Mouse (Mus musculus): ENCODE data around the gene Rbm25.

Gene Rbm25

DNA sequence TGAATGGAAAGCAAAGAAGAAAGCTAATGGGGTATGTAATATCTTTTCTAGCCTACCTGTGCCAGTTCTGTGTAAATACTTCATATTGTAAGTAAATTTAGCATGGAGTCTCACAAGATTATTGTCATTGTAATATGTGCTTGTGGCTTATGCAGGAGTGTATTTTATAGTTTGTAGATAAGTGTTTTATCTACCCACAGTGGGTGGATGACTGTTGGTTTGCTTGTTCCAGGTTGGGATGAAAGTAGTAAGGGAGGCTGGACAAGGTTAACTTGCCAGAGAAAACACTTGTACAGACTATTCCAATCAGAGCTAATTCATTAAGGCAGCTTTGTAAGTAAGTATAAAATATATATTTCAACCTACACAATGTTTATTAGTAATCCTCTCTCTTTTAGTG lies 20.4 kb downstream of the Rbm25 start:
- DNase-seq: no peak

DNA sequence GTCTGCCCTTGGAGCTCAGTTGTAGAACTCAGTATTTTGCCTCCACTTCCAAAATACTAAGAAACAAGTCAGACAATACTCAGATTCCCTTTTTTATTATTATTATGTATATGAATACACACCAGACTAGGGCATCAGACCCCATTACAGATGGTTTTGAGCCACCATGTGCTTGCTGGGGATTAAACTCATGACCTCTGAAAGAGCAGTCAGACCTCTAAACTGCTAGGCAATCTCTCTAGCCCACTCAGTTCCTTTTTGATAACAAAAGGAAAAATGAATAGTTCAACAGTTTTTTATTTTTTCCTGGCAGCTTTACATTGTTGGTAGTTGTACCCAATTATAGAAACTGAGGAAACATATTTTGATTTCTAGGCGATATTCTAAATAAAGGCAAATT lies 54.4 kb downstream of the Rbm25 start:
- DNase-seq: no peak

DNA sequence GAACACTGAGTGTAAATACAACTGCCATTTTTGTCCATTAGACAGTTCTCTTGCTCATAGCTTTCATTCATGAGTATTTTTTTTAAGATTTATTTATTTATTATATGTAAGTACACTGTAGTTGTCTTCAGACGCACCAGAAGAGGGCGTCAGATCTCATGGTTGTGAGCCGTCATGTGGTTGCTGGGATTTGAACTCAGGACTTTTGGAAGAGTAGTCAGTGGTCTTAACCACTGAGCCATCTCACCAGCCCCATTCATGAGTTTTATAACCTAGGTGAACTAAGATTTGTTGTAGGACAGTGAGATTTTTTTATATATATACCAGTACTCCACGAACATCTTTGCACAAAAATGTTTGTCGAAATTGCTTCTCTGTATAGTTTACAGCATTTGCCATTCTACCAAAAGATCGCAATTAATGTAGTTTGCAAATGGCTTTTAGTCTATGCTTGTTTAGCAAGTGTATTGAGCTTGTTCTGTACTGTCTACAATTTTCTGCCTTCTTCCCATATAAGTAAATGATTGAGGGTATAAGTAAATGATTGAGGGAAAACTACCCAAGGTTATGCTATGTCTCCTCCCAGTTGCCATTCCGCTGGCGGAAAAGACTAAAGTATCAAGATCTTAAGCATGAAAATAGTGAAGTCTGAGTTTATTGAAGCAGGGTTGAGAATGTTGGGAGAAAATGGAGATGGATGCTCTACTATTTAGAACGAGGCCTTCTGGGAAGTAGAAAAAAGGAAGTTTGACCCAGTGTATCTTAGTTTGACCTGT lies 55.7 kb downstream of the Rbm25 start:
- no peak for DNase-seq

DNA sequence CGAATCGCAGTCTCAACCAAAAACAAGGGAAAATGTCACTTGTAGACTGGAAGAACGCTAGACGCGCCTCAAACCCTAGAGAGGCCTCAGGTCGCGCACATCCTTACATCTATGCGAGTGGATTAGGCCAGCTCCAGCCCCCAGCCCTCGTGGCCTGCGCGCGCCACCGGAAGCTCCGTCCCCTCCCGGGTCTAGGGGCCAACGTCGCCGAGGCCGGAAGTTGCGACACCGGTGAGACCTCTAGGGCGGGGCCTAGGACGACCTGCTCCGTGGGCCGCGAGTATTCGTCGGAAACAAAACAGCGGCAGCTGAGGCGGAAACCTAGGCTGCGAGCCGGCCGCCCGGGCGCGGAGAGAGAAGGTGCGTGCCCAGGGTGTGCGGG lies 56.9 kb downstream of the Rbm25 start, which contains the start of gene Psen1:
Gene Psen1, plus strand, starts transcription at position 219 of the 382 bp plus-strand sequence.
- DNase-seq: peak; percentile 95

DNA sequence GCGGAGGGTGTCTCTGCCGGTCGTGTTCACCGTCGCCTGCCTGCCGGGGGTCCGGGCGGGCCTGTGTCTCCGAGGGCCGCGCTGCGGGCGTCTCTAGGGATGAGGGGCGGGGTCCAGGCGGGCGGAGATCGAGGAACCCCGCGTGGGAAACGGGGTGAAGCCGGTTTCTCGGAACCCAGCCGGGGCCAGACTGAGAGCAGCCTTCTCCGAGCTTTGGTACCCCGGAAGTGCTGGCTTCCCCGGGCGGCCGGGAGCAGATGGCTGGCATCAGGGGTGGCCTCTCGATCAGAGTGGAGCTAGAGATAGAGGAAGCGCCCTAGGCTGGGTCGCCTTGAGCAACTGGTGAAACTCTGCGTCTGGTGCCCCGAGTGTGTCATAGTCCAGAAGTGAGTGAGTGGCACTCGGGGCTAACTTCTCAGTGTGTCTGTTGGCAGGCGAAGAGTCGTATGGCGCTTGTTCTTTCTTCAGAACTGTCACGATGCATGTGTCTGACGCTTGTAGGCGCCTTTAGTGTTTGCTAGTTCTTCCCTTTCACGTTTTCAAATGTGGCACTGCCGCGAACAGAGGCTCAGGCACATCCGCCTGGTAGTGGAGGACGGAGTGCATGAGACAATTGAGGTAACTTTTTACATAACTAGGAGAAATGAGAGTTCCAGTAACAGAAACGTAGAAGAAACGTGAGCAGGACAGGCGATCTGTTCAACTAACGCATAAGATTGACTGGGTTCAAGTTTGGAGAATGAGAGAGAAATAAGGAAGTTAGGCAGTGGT lies 57.5 kb downstream of the Rbm25 start:
- DNase-seq: no peak

DNA sequence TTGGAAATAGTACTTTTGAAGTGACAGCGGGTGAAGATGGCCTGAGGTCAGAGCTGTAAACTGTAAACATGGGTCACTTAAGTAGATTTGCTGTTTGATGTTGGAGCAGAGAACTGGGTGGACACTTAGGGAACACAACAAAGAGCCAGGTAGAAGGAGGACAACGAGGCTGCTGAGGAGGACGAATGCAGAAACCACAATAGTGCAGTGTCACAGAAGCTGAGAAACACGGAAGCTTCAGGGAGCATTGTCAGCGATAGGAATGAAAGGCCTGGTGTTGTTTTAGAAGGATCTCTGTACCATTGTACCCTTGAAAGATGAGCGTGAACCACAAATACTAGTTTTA lies 58.0 kb downstream of the Rbm25 start:
- no peak for DNase-seq

DNA sequence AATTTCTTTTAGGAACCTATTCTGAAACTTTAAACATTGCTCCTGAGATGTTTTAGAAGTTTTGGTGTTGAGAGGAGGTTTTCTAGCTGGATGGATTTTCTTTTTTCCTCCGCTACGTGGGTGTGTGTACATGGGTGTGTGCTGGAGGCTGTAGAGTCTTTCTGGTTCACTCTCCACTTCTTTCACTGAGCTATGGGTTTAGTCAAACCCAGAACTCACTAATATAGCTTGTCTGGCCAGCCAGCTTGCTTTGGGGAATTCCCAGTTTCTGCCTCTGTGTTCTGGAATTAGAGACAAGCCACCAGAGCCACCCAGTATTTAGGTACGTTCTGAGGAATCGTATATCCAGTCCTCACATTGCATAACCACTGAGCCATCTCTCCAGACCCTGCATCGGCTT lies 63.0 kb downstream of the Rbm25 start:
- DNase-seq: no peak

DNA sequence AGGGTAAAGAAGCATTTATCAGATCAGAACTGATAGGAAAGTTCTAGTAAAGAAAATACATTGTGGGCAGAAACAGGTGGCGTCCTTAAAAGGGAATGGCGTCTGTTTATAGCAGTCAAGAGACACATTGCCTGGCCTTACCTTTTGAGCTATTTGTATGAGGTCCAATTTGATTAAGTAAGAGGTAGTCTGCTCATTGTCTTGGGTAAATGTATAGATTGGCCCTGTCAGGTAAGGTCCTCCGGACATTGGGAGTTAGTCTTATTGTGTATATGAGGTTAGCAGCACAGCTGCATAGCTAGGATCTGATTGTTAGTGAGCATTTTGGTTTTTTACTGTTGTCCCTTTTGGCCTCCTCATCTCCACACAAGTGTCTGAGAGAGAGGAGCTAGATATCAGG lies 63.6 kb downstream of the Rbm25 start:
- no peak for DNase-seq

DNA sequence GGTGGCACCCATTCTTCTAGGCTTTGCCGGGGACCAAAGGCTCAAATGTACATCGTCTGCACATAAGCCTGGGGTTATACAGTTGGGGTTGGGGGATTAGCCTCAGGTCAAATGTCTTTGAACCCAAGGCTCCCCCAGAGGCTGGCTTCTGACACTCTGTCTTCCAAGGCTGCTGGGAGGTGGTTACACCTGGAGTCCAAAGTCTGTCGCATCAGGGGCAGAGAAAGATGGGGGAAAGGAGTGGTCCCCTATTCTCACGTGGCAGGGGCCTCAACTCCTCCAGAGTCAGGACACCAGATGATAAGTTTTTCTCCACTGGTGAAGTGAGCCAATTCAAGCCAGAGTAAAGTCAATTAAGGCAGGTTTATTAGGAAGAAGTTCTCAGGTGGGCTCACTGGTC lies 67.6 kb downstream of the Rbm25 start:
- no peak for DNase-seq

DNA sequence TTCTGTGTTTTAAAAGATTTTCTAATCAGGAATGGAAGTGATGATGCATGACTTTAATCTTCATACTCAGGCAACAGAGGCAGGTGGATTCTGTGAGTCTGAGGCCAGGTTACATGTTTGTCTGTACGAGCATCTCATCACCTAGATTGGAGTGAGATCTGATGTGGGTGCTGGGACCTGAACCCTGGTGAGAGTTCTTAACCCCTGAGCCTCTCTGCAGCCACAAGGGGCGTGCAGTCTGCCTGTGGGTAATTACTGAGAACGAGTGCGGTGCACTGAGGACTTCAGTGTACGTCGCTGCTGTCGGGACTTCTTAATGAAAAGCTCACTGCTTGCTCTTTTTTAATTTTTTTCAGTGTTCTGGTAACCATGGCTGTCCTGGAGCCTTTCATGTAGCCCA lies 70.6 kb downstream of the Rbm25 start:
- DNase-seq: no peak

DNA sequence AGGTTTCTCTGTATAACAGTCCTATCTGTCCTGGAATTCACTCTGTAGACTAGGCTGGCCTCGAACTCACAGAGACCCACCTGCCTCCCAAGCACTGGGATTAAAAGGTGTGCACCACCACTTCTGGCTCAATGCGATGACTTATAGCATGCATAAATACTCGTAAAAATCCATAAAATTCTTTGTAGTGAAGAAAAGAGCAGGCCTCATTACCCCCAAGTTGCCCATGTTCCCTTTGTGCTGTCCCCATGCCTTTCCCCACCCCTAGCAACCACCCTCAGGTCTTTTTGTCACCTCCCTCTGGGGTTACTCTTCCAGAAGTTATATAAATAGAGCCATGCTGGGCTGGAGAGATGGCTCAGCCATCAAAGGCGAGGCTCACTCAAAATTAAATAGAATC lies 71.8 kb downstream of the Rbm25 start:
- DNase-seq: no peak

DNA sequence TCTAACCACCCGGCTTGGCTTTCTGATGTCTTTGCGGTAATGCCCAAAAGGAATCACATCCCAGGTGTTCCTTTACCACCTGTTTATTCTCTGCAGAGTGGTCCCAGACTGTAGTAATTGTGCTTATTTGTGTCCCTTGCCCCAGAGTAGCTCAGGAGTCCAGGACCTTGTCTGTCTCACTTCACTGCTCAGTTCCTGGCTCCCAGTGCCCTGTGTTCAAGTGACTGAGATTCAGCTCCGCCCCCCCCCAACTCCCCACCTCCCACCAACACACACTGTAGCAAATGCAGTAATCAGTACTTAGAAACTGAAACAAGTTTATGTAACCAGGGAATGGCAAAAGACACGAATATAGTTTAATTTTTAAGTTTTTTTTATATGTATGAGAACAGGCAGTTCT lies 75.9 kb downstream of the Rbm25 start:
- DNase-seq: no peak

DNA sequence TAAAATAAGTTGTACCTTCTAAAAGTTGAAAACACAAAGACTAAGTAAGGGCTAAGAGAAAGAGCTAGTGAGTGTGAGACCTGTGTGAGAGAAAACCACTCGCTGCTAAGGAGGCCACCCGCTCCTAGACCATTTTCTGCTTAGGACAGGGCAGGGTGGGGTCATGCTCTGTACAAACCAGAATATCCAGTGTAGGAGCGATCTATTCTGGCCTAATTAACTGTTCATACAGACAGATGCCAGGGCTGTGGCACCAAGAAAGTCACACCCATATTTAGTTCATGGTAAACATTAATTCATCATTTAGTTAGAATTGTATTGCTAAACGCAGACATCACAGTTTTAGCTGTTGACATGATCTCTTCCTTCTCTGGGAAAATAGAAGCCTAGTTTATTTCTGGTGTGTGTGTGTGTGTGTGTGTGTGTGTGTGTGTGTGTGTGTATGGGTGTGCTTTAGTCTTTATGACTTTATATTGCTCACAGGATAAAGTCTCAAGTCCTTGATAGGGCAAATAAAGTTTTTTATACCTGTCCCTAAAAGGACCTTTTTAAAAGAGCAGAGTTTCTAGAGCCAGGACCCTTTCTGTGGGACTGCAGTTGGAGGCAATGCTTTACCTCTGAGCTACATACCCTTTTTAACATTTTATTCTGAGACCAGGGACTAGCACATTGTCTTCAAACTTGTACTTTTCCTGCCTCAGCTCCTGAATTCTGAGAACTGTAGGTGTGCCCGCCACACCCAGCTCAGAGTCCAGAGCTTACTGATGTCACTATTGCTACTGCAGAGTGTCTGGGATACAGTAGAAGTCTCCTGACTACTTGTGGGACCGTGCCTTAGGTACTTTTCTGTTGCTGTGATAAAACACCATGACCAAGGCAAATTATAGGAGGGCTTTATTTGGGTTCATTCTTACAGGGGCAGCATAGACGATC lies 77.4 kb downstream of the Rbm25 start:
- no peak for DNase-seq

DNA sequence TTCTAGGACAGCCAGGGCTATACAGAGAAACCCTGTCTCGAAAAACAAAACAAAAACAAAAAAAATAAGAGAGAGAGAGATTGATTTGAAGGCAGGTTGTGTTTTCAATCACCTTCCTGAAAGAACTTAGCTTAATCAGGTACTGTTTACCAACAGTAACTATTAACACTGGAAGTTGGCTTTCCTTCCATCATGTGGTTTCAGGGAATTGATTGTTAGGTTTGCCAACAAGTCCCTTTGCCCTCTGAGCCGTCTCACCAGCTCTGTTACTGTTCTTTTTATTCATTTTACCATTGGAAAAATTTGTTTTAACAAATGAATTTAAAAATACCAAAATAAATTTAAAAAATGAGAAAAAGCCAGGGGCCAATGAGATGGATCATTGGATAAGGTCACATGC lies 78.9 kb downstream of the Rbm25 start:
- DNase-seq: no peak

DNA sequence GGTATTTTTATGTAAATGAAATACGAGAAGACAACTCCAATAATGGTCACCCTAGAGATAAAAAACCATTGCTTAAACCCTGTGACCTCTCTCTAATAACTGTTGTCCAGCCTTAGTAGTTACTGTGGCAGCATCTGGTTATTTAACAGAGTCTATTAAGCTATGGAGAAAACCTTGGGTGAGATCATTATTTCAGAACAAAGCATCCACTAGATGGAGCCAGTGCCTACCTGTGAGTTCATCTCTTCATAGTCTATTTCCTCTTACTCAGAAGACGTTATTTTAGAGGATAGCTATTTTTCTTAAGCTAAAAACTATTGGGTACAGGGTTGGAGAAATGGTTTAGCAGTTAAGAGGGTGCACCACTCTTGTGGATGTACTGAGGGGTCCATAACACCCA lies 82.7 kb downstream of the Rbm25 start:
- peak; percentile 57 for DNase-seq

DNA sequence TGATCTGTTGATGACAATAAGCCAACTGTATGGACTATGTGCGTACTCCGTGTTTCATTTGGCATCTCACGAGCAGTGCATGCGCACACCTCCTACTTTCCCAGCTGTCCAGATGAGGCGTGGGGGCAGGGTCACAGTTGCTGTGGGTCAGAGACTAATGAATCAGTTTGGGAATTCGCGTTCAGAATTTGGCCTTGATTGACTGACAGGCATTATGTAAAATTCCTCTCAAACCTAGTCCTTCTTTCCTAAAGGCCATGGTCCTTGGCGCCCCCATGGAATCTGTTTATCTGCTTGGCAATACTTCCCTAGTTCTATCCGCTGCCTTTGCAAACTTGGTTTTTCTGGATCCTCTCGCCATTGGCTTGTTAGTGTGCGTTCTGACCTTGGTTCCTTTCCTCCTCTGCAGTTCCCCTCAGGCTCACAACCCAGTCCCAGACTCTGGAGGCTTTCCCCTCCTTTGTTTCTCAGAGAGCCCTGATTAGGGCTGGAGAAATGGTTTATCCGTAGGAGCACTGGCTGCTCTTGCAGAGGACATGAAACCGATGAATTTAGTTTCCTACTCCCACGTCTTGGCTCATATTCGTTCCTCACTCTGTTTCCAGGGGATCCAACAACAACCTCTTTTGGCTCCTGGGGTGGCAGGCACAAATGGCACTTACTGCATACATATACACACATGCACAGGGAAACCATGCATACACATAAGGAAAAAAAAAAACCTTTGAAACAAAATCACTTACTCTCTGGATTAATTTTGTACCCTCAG lies 85.6 kb downstream of the Rbm25 start:
- no peak for DNase-seq

DNA sequence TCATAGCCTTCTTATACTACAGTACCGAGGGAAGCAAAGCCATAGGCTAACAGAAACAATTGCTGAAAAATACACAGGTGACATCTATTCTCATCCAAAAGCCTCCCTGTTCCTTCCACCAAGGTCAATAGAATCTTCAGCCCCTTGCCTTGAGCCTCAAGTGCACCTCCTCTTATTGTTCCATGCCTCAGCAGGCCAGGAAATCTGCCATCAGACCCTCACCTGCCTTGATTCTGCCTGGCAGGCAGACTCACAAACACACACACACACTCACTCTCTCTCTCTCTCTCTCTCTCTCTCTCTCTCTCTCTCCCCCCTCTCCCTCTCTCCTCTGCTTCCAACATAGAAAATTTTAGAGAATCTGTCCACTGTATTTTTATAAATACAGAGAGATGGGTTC lies 88.4 kb downstream of the Rbm25 start:
- no peak for DNase-seq

DNA sequence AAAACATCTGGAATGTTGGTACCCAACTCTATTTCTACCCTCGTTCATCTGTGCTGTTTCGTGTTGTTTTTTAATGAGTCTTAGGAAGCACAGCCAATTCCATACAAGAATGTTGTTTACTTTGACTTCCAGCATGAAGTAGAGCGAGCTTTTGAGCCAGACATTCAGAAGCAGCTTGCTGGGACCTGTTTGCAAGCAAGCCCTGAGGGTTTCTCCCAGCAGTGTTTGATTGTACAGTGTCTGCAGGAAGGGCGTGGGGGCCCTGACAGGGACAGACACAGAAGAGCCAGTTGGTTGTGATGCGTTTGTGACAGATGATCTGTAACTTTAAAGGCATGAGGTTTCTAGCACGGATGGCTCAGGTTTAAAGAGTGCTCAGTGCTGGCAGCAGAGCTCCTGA lies 90.2 kb downstream of the Rbm25 start:
- no peak for DNase-seq

DNA sequence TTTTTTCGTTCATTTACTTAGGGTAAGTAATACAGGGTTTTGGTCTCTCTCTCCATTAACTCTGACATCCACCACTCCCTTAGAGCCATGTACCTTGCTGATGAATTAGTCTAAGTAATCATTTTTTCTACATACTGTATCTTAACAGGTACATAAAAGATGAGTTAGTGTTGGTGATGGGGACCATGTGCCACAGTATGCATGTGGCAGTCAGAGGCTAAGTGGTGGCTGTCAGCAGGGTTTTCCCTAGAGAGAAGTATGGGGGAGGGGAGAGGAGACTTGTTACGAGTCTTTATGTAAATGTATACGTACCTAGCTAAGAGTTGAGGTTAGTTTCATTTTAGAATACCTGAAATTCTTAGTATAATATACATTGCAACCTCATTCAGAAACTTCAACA lies 92.0 kb downstream of the Rbm25 start:
- DNase-seq: no peak

DNA sequence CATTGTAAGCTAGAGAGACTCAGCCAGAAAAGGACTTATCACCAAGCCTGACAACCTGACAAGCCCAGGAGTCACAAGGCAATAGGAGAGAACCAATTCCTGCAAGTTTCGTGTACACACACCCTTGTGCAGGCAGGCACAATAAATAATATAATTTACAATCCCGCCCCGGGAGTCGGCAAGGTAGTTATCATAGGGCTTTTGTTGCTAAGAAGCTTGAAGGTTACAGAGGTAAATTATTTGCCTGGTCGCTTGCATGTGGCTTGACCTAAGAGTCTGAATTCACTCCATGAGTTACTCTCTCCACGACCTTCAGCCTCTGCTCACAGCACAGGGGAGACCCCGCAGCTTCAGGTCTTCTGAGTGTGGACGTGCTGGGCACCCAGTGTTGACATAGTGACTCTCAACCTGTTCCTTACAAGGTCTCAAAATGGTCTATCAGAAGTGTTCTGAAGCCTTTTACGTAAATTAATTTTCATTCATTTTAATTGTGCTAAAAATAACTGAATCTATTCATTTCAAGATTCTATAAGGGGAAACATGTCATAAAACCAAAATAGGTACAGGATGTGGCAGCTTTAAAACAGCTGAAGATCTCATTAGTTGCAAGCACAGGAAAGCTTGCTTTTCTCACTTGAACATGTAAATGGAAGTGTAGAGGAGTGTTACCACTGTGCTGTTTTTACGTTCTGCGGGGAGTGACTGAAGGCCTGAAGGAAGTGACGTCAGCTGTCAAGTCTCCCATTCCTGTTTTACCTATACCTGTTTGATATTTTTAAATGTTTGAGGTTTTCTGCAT lies 95.7 kb downstream of the Rbm25 start:
- no peak for DNase-seq

DNA sequence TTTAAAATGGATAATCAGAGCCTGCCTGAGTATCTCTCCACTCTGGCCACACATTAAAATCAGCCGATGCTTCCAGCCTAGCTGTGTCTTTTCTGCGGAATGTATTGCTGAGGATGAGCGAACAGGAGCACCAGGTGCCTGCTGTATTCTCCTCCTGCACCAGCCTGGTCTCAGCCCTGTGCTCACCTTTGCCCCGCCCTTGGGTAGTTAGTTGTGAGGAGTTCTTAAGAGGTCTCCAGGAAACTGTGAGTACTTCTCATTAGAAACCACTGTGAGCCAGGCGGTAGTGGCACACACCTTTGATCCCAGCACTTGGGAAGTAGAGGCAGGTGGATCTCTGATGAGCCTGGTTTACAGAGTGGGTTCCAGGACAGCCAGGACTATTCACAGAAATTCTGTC lies 101.2 kb downstream of the Rbm25 start:
- DNase-seq: no peak

All from lung, postnatal 14 days (tissue).